Mouse (Mus musculus) lung, adult 2 months (tissue): ENCODE data around the gene Pigs.

Experiments
- CTCF ChIP-seq: fragments of 200-500 bp; IDR thresholded peaks from 2 replicates; pipeline ENCODE4 v1.5.1; 2011; ENCODE audit warnings: mild to moderate bottlenecking, low read length, control low read depth; ENCODE audit not compliant: insufficient read depth
- POLR2A ChIP-seq: fragments of 200-500 bp; IDR thresholded peaks from 2 replicates; pipeline ENCODE4 v1.6.1; 2011; ENCODE audit warnings: low read depth, mild to moderate bottlenecking, control low read depth, low read length, borderline replicate concordance; ENCODE audit errors: extremely low read depth

DNA sequence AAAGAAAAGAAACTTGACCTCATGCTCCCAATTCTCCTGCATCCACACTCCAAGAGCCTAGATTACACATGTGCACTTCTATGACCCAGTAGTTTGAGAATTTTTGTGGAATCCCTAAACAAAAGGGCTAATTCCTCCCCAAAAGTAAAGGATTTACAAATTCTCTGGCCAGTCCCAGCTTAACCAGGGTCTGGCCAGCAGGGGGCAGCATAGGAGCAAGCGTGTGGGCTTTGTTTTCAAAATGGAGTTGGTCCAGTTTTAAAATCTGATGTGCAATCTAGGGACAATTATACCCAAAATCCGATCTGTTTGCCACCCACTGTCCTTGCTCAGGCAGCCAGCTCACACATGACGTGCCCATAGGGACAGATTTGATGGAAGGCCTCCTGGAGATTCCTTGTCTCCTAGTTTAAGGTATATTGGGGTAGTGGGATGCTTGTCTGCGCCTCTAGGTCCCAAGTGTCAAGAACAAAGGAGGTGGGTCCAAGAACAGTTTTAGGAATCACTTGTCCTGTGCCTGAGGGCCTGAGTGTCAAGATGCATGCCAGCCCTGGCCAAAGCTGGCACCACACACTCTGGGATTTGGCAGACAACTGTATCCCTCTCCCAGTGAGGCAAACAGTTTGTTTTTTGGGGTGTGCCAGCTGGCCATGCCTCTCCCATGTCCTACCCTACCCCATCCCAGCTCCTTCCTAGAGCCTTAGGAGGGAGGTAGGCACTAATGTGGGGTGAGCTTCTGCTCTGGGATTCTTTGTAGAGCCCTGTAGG, 27.4 kb downstream of the Pigs start:
- TF ChIP-seq POLR2A (no peak), CTCF (peak; percentile 79)
